Mouse (Mus musculus) spleen, adult 18-20 months (tissue): Measurements from ENCODE around the gene Prdm15.
A peak's percentile ranks its signal among the peaks of the same experiment; 100 is the strongest.

Experiments used
- DNase-seq, 2 experiments: peaks; one replicate each; pipeline ENCODE4 v3.0.0; 2022; ENCODE audit warnings: mixed read lengths in 2 of 2

Gene Prdm15

GRCm38 (mm10) chr16:97851741-97852319, at the start of gene Prdm15:
Prdm15 (minus strand) TSS chr16:97851850.
- peak; percentile 77 to 90 for DNase-seq

GRCm38 (mm10) chr16:97897346-97898024, 45.8 kb upstream of the Prdm15 start:
- no peak for DNase-seq

GRCm38 (mm10) chr16:97887762-97888161, 36.1 kb upstream of the Prdm15 start:
- DNase-seq, result no peak

- no peak for DNase-seq
These were observed 32.0 kb upstream of the Prdm15 start for GRCm38 (mm10) chr16:97883696-97884095.

- no peak for DNase-seq
These were observed 31.2 kb upstream of the Prdm15 start for GRCm38 (mm10) chr16:97882891-97883290.

GRCm38 (mm10) chr16:97879134-97879533, 27.5 kb upstream of the Prdm15 start:
- peak in 1 of 2 experiments; percentile 68 for DNase-seq

- DNase-seq, result no peak
These were observed 25.9 kb upstream of the Prdm15 start for GRCm38 (mm10) chr16:97877502-97877901.

GRCm38 (mm10) chr16:97875101-97875500, 23.5 kb upstream of the Prdm15 start:
- no peak for DNase-seq

- DNase-seq, result no peak
These were observed 22.7 kb upstream of the Prdm15 start for GRCm38 (mm10) chr16:97874376-97874775.

- DNase-seq, result no peak
These were observed 21.0 kb upstream of the Prdm15 start for GRCm38 (mm10) chr16:97872657-97873056.

GRCm38 (mm10) chr16:97869193-97870102, 17.8 kb upstream of the Prdm15 start:
- DNase-seq, result no peak

- DNase-seq, result no peak
These were observed 12.3 kb upstream of the Prdm15 start for GRCm38 (mm10) chr16:97863932-97864467.

GRCm38 (mm10) chr16:97856050-97856449, 4.4 kb upstream of the Prdm15 start:
- no peak for DNase-seq

- peak; percentile 73 to 86 for DNase-seq
These were observed 449 bp downstream of the Prdm15 start for GRCm38 (mm10) chr16:97851061-97851740.

GRCm38 (mm10) chr16:97850667-97851060, 986 bp downstream of the Prdm15 start:
- DNase-seq, result no peak

- DNase-seq, result no peak
These were observed 2.8 kb downstream of the Prdm15 start for GRCm38 (mm10) chr16:97848832-97849231.

- DNase-seq, result peak in 1 of 2 experiments; percentile 17
These were observed 6.4 kb downstream of the Prdm15 start for GRCm38 (mm10) chr16:97844967-97845937.

- no peak for DNase-seq
These were observed 19.5 kb downstream of the Prdm15 start for GRCm38 (mm10) chr16:97832154-97832553.

GRCm38 (mm10) chr16:97828207-97828606, 23.4 kb downstream of the Prdm15 start:
- no peak for DNase-seq

GRCm38 (mm10) chr16:97823311-97824007, 28.2 kb downstream of the Prdm15 start:
- DNase-seq, result no peak

- no peak for DNase-seq
These were observed 32.1 kb downstream of the Prdm15 start for GRCm38 (mm10) chr16:97819532-97819931.
